Mouse (Mus musculus) skeletal muscle tissue, postnatal 0 days (tissue): Measurements from ENCODE around the gene 2310079G19Rik. TPM values are rescaled to one million over a fixed set of nuclear protein-coding genes. Genes with fewer than 3 reads are reported as not detected.

Experiments used
- polyA plus RNA-seq: library from polyadenylated mRNA; unstranded; fragments of >200 nt; fragmentation: Nextera tagmentation; extraction: Ambion mirVana; gene quantifications from 2 replicates; pipeline ENCODE4 v1.2.1, GENCODE M21; 2015

Gene 2310079G19Rik
- 0.19 TPM in 1 of 2 replicates, not detected in the other for polyA plus RNA-seq

GRCm38 (mm10) chr16:88627566-88627965, at the start of gene 2310079G19Rik:
TSS of gene 2310079G19Rik (minus strand) at chr16:88627666.

GRCm38 (mm10) chr16:88671571-88671970, 44.1 kb upstream of the 2310079G19Rik start, which contains the start of gene Krtap27-1:
TSS of gene Krtap27-1 (minus strand) at chr16:88671671.

GRCm38 (mm10) chr16:88647358-88647846, 19.9 kb upstream of the 2310079G19Rik start, which contains the start of gene Krtap26-1:
TSS of gene Krtap26-1 (minus strand) at chr16:88647796.

GRCm38 (mm10) chr16:88611922-88612321, 15.5 kb downstream of the 2310079G19Rik start, which contains the start of gene Krtap24-1:
TSS of gene Krtap24-1 (minus strand) at chr16:88612279.

Other genes with a start within 250 kb of the 2310079G19Rik start
- not detected in 2 replicates for gene Cldn17, start 120.7 kb downstream of the 2310079G19Rik start, polyA plus RNA-seq
- gene Cldn8, start 64.5 kb downstream of the 2310079G19Rik start, polyA plus RNA-seq: 0.05 TPM in 1 of 2 replicates, not detected in the other
- not detected in 2 replicates for gene Krtap24-1, start 15.4 kb downstream of the 2310079G19Rik start, polyA plus RNA-seq
- not detected in 2 replicates for gene Krtap26-1, start 20.1 kb upstream of the 2310079G19Rik start, polyA plus RNA-seq
- gene Krtap27-1, start 44.0 kb upstream of the 2310079G19Rik start, polyA plus RNA-seq: not detected in 2 replicates
- gene 2310061N02Rik, start 80.3 kb upstream of the 2310079G19Rik start, polyA plus RNA-seq: not detected in 2 replicates
- not detected in 2 replicates for gene Krtap13-1, start 101.2 kb upstream of the 2310079G19Rik start, polyA plus RNA-seq
- gene Krtap13, start 124.0 kb upstream of the 2310079G19Rik start, polyA plus RNA-seq: not detected in 2 replicates
- not detected in 2 replicates for gene 2310034C09Rik, start 131.2 kb upstream of the 2310079G19Rik start, polyA plus RNA-seq
- gene 2310057N15Rik, start 146.5 kb upstream of the 2310079G19Rik start, polyA plus RNA-seq: not detected in 2 replicates
- gene Gm5965, start 150.2 kb upstream of the 2310079G19Rik start, polyA plus RNA-seq: not detected in 2 replicates
- not detected in 2 replicates for gene Gm20741, start 184.6 kb upstream of the 2310079G19Rik start, polyA plus RNA-seq
- gene Krtap15, start 192.5 kb upstream of the 2310079G19Rik start, polyA plus RNA-seq: not detected in 2 replicates
- gene Krtap14, start 198.5 kb upstream of the 2310079G19Rik start, polyA plus RNA-seq: not detected in 2 replicates
- not detected in 2 replicates for gene Krtap19-1, start 241.7 kb upstream of the 2310079G19Rik start, polyA plus RNA-seq
- gene Krtap19-2, start 246.6 kb upstream of the 2310079G19Rik start, polyA plus RNA-seq: not detected in 2 replicates